Mouse (Mus musculus) heart, adult 11 months (tissue): ENCODE measurements around the gene Treh.

Experiments used
- DNase-seq: peaks from one replicate; pipeline ENCODE4 v3.0.0; 2022

The Treh gene

DNA sequence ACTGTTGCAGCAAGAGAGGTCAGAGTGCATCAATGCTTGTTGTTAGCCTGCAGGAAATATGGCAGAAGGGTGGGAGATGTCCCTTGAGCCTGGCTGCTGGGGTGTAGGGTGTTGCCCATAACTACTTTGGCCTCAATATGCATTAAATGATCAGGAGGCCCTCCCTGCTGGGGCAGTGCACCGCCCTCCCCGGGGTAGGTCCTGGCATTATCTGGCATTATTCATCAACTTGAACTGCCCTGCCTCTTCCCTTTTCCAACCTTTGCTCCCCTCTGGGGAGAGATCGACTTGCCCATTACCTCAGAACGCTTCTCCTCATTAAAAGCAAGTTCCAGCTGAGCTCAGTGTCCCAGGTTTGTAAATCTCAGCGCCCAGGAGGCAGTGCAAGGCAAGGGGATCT lies 6.5 kb downstream of the Treh start:
- DNase-seq = peak; percentile 74

GRCm38 (mm10) chr9:44683046-44683445 lies 10.0 kb downstream of the Treh start:
- DNase-seq = peak; percentile 87

GRCm38 (mm10) chr9:44685346-44686330 lies 12.6 kb downstream of the Treh start:
- peak; percentile 95 for DNase-seq

GRCm38 (mm10) chr9:44686638-44687037 lies 13.6 kb downstream of the Treh start:
- DNase-seq = peak; percentile 92

GRCm38 (mm10) chr9:44688013-44688412 lies 15.0 kb downstream of the Treh start:
- DNase-seq = no peak

DNA sequence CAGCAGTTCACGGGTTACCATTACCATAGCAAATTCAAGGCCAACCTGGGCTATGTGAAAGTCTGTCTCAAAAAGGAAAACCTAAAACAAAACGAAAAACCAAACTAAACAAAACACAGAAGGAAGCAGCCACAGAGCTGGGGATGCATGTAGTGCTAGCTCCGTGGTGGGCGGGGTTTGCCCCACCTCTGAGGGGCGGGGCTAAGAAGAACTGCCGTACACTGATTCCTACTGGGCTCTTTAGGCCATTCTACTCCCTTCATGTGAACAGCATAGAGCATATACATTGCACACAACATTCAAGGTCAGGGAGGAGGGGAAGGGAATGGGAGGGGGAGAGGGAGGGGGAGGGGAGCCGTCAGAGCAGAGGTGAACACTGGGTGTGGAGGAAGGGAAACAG lies 17.6 kb downstream of the Treh start:
- no peak for DNase-seq

- peak; percentile 99 for DNase-seq
Measured at GRCm38 (mm10) chr9:44691671-44692520, 18.9 kb downstream of the Treh start.

DNA sequence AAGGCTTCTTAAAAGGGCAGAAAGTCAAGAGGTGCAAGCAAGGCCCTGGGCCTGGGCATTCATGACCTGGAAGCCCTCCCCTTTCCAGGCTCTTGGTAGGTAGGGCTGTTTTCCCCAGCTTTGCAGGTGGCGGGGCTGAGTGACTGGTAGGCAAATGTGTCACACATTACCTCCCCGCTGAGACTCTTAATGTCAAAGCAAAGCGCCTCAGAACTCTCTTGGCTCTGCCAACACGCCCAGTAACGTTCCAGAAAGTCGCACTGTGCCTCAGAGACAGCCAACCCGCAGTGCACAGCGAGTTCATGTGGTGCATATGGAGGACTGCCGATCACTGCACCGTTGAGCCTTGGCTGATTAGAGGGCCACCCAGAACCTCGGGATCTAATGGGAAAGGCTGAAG lies 20.0 kb downstream of the Treh start:
- peak; percentile 87 for DNase-seq

- peak; percentile 72 for DNase-seq
Measured at GRCm38 (mm10) chr9:44697866-44698265, 24.8 kb downstream of the Treh start.

DNA sequence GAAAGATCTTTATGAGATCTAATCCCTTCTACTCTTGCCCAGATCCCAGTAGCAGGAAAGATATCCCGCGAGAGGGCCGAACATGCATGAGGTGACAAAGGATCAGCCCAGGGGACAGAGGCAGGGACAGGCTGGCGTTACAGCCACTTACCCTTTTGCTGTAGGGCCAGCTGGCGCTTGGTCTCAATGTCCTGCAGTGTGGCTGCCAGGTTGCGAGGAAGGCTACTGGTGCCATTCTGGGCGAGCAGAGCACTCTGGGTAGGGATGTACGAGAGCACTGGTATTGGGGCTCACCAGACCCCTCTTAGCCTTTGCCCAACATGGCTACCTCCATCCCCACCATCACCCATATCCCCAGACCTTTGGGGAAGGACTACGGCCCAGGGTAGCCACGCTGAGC lies 26.2 kb downstream of the Treh start:
- peak; percentile 83 for DNase-seq

- DNase-seq = peak; percentile 88
Measured at GRCm38 (mm10) chr9:44699730-44700129, 26.7 kb downstream of the Treh start.

GRCm38 (mm10) chr9:44707749-44708428 lies 34.9 kb downstream of the Treh start:
- peak; percentile 92 for DNase-seq

DNA sequence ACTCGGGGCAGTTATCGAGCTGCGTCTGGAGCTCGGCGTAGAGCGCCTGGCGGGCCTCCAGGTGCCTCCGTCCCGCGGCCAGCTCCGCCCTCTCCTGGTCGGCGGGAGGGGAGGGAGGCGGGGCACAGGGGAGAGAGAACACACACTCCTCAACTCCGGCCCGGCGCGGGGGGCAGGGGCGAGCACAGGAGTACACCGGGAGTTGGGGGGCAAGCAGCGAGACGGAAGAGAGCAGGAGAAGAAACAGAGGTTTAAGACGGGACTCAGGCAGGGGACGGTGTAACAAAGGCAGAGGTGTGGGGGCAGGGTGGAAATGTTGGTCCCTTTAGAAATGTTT lies 35.4 kb downstream of the Treh start:
- peak; percentile 98 for DNase-seq

- peak; percentile 94 for DNase-seq
Measured at GRCm38 (mm10) chr9:44708925-44709324, 35.9 kb downstream of the Treh start.

DNA sequence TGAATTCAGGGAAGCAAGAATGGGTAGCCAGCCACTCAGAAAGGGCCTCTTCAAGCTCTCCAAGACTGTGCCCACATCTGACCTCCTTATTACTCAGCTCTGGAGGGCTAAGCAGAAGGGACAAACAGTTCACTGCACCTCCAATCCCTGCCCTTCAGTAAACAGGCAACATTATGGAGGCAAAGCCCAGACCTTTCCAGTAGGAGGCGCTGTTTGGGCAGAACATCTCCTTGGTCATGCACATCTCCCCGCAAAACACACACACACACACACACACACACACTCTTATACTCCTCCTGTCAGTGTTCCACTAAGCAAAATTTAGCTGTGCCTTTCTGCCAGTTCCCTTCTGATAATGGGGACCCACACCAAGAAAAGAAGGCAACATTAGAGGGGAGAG lies 36.6 kb downstream of the Treh start:
- DNase-seq = no peak

GRCm38 (mm10) chr9:44710213-44710612 lies 37.2 kb downstream of the Treh start:
- no peak for DNase-seq

DNA sequence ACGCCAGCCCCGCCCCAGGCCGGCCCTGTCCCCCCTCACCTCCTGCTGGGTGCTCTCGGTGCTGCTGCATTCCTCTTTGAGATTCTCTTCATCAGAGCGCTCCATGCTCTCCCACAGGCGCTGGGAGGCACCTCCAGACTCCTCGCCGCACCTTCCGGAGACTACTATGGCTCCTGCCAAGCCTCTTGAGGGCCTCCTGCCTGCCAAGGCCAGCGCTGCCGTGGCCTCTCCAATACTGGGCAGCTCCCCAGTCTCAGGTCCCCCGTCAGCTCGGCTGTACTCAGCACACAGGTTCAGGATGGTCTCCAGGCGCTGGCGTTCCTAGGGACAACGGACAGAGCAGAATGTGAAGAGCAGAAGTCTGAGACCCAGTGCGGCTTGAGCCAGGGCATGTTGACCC lies 38.6 kb downstream of the Treh start:
- no peak for DNase-seq

- DNase-seq = peak; percentile 95
Measured at GRCm38 (mm10) chr9:44713080-44713479, 40.0 kb downstream of the Treh start.

GRCm38 (mm10) chr9:44713574-44713973 lies 40.5 kb downstream of the Treh start:
- DNase-seq = no peak

GRCm38 (mm10) chr9:44715109-44715508 lies 42.1 kb downstream of the Treh start:
- peak; percentile 94 for DNase-seq

GRCm38 (mm10) chr9:44715705-44716362 lies 42.8 kb downstream of the Treh start:
- peak; percentile 92 for DNase-seq

- peak; percentile 93 for DNase-seq
Measured at GRCm38 (mm10) chr9:44716997-44717821, 44.2 kb downstream of the Treh start.
